8 mouse cellular contexts compared by ENCODE assay signal in the genomic region with DNA sequence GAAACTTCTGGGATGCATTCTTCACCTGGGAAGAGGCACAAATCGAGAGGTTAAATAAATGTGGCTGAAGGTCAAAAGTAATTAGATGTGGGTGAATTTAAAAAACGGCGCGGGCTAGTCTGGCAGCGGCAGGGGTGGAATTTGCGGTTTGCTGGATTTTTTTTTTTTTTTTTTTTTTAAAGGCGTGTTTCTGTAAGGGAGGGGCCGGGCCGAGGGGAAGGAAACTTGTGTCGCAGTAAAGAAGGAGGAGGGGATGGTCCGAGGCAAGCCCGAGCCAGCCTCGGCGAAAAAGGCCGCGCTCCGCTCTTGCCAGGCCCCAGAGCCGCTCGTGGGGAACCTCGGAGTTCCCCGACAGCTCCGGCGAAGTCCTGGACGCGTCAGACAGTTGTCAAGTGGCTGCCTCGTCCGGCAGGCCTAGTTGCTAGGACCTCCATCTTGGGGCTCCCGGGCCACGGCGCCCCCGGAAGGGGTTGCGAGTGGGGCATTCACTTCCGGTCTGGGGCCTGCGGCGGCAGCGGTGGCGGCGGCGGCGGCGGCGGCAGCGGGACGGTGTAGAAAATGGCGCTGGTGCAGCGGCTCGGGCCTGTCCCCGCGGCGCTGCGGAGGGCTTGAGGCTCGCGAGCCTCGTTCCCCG. TPM values are rescaled to one million over a fixed set of nuclear protein-coding genes. Genes with fewer than 3 reads are reported as not detected.
DNase-seq lines count a peak whose midpoint lies in the region; ATAC-seq lines count a peak whose summit lies in the region.

A gene (plus strand): TSS at position 221 of the 634 bp plus-strand sequence.

- peak; percentile 92 for ATAC-seq in common myeloid progenitor, adult 5-6 weeks (replicated peaks; ENCODE audit: low read depth, poor library complexity, severe bottlenecking)

- no peaks in the 10 kb centered on the region for H3K9me3 ChIP-seq in megakaryocyte, embryonic 14.5 days

- peak; percentile 95 for DNase-seq in ZHBTc4 (ENCODE audit: low read depth, low spot score)
- peak; percentile 93 for DNase-seq in gastrocnemius, adult 8-10 months (ENCODE audit: low spot score in 2 of 2)
- DNase-seq in hindlimb bud, embryonic 11.5 days (ENCODE audit: extremely low spot score, low read depth, low spot score): peak; percentile 61
- peak; percentile 89 to 93 for DNase-seq in left cerebral cortex, adult 8-10 months (ENCODE audit: low spot score in 2 of 2)
- peak; percentile 94 for DNase-seq in right cerebral cortex, postnatal 10 days (ENCODE audit: low spot score in 2 of 2)
- DNase-seq in urinary bladder, postnatal 25 days (ENCODE audit: low spot score): peak; percentile 91

- peak within 1 kb of the TSS; percentile 94 for H3K4me3 ChIP-seq in megakaryocyte, embryonic 14.5 days (replicated peaks)

- H3K4me1 ChIP-seq in megakaryocyte, embryonic 14.5 days: peaks cover 39% of the 10 kb centered on the region

- H3K27me3 ChIP-seq in megakaryocyte, embryonic 14.5 days (replicated peaks): peaks cover under 1% of the 10 kb centered on the region

- peaks cover 26% of the 10 kb centered on the region for H3K36me3 ChIP-seq in megakaryocyte, embryonic 14.5 days (replicated peaks; ENCODE audit: low read length)

RNA-seq across cellular contexts. Expression of the gene that starts here (rescaled TPM):
- 29.6 and 62.6 TPM in 2 replicates for total RNA-seq in common myeloid progenitor, adult 5-6 weeks (2017)
- 10 to 100 TPM; 20.4 to 26.6 (median 22.1) TPM for total RNA-seq in gastrocnemius, adult 8-10 months (2022)
- total RNA-seq in left cerebral cortex, adult 8-10 months (2022): 10 to 100 TPM; 57.3 to 66.6 (median 61.9) TPM
- polyA plus RNA-seq in megakaryocyte, embryonic 14.5 days (2012; ENCODE audit: insufficient read depth, low replicate concordance): 14.5 and 41.6 TPM in 2 replicates

Comparison
In these comparisons a context has a peak if more than half of its experiments do, and no peak if none do; other contexts are left out.
1. Peak in every context shown above with its lines: DNase-seq, ATAC-seq and H3K4me3 ChIP-seq.